Mouse (Mus musculus) CD4-positive, CD25-positive, alpha-beta regulatory T cell, adult 4 months (primary cell): ENCODE results near the gene Zfp740. TPM values are rescaled to one million over a fixed set of nuclear protein-coding genes. Genes with fewer than 3 reads are reported as not detected.

Experiments used
- ATAC-seq: one replicate; pipeline ENCODE4 v1.8.0; 2017
- polyA plus RNA-seq, 2 experiments: library from polyadenylated mRNA; unstranded; fragments of 100-300 nt; shearing (Covaris generic); gene quantifications; one replicate each; pipeline ENCODE4 v1.2.1; 2017

Zfp740 gene
- polyA plus RNA-seq, 2 experiments from 2014 or later, result 27.6 to 28.2 TPM

- ATAC-seq, result no peak
These were observed 46.2 kb downstream of the Zfp740 start for GRCm38 (mm10) chr15:102249251-102249691.

GRCm38 (mm10) chr15:102249967-102250366, 46.9 kb downstream of the Zfp740 start:
- no peak for ATAC-seq

GRCm38 (mm10) chr15:102250521-102250920, 47.5 kb downstream of the Zfp740 start:
- no peak for ATAC-seq

- ATAC-seq, result no peak
These were observed 52.7 kb downstream of the Zfp740 start for GRCm38 (mm10) chr15:102255547-102256255.

GRCm38 (mm10) chr15:102256431-102257201, 53.6 kb downstream of the Zfp740 start:
- ATAC-seq, result peak; percentile 19

GRCm38 (mm10) chr15:102257202-102258075, 54.4 kb downstream of the Zfp740 start, which contains the start of gene Rarg:
Gene Rarg, minus strand, starts transcription at chr15:102257517.
- peak; percentile 61 for ATAC-seq

- no peak for ATAC-seq
These were observed 55.0 kb downstream of the Zfp740 start for GRCm38 (mm10) chr15:102258076-102258470.

GRCm38 (mm10) chr15:102258581-102259253, 55.7 kb downstream of the Zfp740 start:
- ATAC-seq, result no peak

- peak; percentile 10 for ATAC-seq
These were observed 59.5 kb downstream of the Zfp740 start for GRCm38 (mm10) chr15:102262582-102262981.

GRCm38 (mm10) chr15:102263037-102263436, 60.0 kb downstream of the Zfp740 start:
- ATAC-seq, result peak; percentile 97

Other genes starting within 250 kb of the Zfp740 start
- not detected for gene Krt78, start 249.0 kb upstream of the Zfp740 start, polyA plus RNA-seq
- under 1 TPM in 1 of 2 experiments, not detected in 1; 0.30 TPM for gene Krt8, start 198.8 kb upstream of the Zfp740 start, polyA plus RNA-seq
- under 1 TPM; 0.44 to 0.97 TPM for gene Krt18, start 175.1 kb upstream of the Zfp740 start, polyA plus RNA-seq
- gene Eif4b, start 129.5 kb upstream of the Zfp740 start, polyA plus RNA-seq, result 100 to 1,000 TPM; 123 to 189 TPM
- 1 to 10 TPM; 1.1 to 2.3 TPM for gene Tns2, start 102.8 kb upstream of the Zfp740 start, polyA plus RNA-seq
- 10 to 100 TPM; 28.8 to 65.3 TPM for gene Spryd3, start 67.0 kb upstream of the Zfp740 start, polyA plus RNA-seq
- under 1 TPM in 1 of 2 experiments, not detected in 1; 0.60 TPM for gene Igfbp6, start 58.9 kb upstream of the Zfp740 start, polyA plus RNA-seq
- gene Soat2, start 52.7 kb upstream of the Zfp740 start, polyA plus RNA-seq, result 1 to 10 TPM in 1 of 2 experiments, under 1 TPM in 1; 0.69 to 1.0 TPM
- 10 to 100 TPM; 10.7 to 16.9 TPM for gene Csad, start 1.5 kb downstream of the Zfp740 start, polyA plus RNA-seq
- 100 to 1,000 TPM; 336 to 432 TPM for gene Itgb7, start 28.7 kb downstream of the Zfp740 start, polyA plus RNA-seq
- gene Rarg, start 54.3 kb downstream of the Zfp740 start, polyA plus RNA-seq, result 10 to 100 TPM; 17.7 to 18.3 TPM
- gene Gm9918, start 67.3 kb downstream of the Zfp740 start, polyA plus RNA-seq, result not detected
- 10 to 100 TPM; 28.3 to 31.4 TPM for gene Mfsd5, start 76.2 kb downstream of the Zfp740 start, polyA plus RNA-seq
- 1 to 10 TPM; 1.5 to 6.7 TPM for gene Espl1, start 93.0 kb downstream of the Zfp740 start, polyA plus RNA-seq
- 1,000 to 10,000 TPM; 1,296 to 1,302 TPM for gene Pfdn5, start 122.9 kb downstream of the Zfp740 start, polyA plus RNA-seq
- gene Myg1, start 128.5 kb downstream of the Zfp740 start, polyA plus RNA-seq, result 100 to 1,000 TPM; 119 to 124 TPM
- gene Aaas, start 147.5 kb downstream of the Zfp740 start, polyA plus RNA-seq, result 10 to 100 TPM; 41.7 to 63.7 TPM
- gene Sp7, start 163.9 kb downstream of the Zfp740 start, polyA plus RNA-seq, result not detected
- gene Sp1, start 202.9 kb downstream of the Zfp740 start, polyA plus RNA-seq, result 10 to 100 TPM; 19.0 to 22.2 TPM
- gene Amhr2, start 242.1 kb downstream of the Zfp740 start, polyA plus RNA-seq, result under 1 TPM; 0.63 to 0.71 TPM